Mouse (Mus musculus) neural tube, postnatal 0 days (tissue): Measurements from ENCODE around the gene Klk7. TPM values are rescaled to one million over a fixed set of nuclear protein-coding genes. Genes with fewer than 3 reads are reported as not detected.

Source experiments
- polyA plus RNA-seq: library from polyadenylated mRNA; unstranded; fragments of >200 nt; fragmentation: Nextera tagmentation; extraction: Ambion mirVana; gene quantifications from 2 replicates; pipeline ENCODE4 v1.2.1, GENCODE M21; 2015

Klk7 gene
- 0.11 and 0.15 TPM in 2 replicates for polyA plus RNA-seq

DNA sequence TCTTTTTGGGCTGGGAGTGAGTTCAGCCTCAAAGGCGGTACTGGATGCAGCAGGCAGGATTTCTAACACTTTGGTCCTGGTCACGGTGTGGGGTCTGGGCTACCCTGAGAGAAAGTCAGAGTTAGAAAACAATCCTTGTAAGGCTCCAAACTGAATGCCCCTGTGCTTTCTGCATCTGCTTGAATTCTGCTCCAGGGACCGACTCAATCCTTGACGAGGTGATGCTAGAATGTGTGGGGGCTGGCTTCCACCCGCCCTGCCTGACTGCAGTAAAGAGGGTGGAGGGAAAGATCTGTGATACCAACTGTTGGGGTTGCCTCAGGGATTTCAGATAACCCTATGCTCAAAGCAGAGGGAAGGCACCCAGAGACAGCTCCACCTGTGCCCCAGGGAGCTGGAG is at the start of gene Klk7:
TSS of gene Klk7 (plus strand) at position 301 of the 400 bp plus-strand sequence.

DNA sequence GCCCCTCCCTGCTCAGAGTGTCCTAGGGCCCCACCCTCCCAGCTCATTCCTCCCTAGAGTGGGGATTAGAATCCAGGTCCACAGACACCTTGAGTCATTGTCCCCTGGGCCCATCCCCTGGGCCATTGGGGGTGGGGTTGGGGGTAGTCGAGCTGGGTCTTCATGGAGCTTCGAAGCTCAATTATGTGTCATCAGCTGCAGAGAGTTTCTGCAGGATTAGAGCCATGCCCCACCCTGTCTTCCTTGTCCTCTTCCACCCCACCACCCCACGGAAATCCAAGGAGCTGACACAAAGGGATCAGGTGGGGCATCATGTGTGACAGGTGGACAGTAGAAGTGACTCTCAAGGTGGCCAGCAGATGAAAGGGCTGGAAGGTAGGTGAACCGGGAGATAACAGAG is 42.5 kb upstream of the Klk7 start, which contains the start of gene Klk12:
TSS of gene Klk12 (plus strand) at position 301 of the 400 bp plus-strand sequence.

DNA sequence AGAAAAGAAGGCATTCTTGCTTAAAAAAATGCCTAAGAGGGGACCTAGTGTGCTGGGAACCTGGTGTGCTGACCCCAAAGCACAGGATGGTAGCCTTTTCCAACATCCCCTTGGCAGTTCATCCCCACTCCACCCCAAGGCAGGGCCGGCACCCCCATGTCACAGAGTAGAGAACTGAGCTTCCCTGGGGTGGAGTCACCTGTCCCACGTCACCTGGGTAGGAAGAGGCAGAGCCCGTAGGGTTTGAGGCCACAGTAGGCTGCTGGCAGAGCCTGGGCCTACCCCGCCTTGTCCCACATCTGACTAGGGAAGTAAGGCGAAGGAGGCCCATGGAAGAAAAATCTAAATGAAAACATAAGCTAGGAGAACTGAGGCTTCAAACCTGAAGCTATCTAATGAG is 36.7 kb upstream of the Klk7 start, which contains the start of gene Klk11:
TSS of gene Klk11 (plus strand) at position 241 of the 400 bp plus-strand sequence.

DNA sequence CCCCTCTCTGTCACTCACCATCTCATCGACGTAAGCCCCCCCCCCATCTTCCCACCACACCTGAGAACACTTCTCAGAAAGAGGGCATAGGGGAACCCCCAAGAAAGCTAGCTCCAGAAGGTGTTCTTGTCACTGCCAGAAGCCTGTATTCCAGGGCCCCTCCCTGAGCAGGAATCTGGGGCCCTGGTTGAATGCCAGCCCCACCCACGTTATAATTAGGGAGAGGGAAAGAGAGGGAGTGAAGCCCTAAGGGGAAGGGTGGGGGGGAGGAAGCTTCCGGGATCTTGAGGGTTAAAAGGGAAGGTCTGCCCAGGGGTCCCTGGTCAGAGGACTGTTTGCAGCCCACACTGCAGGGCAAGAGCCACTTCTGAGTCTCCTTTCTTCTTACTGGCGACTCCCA is 30.3 kb upstream of the Klk7 start, which contains the start of gene Klk10:
TSS of gene Klk10 (plus strand) at position 290 of the 400 bp plus-strand sequence.

DNA sequence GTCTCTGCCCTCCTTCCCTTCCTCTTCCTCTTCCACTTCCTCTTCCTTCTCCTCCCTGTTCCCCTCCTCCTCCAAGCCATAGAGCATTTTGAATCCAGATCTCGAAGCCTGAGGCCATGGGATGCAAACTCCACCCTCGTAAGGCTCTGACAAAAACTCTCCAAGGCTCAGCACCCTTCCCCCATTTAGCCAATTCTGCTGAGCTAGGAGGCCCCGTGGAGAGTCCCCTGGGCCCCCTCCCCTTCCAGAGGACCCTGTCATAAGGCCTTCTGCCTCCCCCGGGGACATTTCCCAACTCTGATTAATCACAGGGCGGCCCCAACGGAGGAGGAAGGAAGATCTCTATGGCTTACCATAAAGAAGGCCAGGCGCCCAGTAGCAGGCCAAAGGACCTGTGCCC is 19.5 kb upstream of the Klk7 start, which contains the start of gene Klk9:
TSS of gene Klk9 (plus strand) at position 301 of the 400 bp plus-strand sequence.

DNA sequence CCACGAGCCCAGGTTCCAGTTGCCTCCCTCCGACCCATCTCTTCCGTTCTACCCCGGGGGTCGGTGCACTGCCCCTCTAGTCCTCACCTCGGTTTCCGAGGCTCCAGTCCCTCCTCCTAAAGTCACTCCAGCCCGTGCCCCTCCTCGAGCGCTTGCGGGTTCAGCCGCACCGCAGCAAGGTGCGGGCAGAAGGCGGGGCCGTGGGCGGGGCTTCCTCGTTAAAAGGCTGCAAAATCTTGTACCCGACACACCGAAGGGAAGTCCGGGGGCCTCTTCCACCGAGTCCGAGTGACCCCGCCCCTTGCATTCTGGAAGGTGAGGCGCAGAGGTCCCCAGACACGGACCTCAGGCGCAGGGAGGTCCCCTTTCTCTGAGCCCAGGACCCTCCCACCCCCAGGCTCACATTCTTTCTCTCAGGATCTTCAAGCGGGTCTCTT is 13.7 kb upstream of the Klk7 start, which contains the start of gene Klk8:
TSS of gene Klk8 (plus strand) at position 245 of the 437 bp plus-strand sequence.

DNA sequence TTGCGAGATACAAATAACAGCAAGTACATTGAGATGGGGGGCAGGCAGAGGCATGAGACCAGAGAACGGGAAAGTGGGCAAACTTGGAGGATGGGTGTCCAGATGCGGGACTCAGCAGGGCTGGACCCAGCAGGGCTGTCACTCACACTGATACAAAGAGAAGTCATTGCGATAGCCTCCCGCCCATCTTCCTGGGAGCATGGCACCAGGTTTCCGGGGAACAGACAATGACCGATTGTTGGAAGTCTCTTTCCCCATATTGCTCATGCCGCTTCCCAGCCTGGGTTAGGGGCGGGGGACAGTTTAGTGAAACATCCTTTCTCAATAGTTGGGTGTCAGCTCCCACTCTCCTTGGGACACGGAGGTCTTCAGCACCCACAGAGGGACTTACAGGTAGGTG is 13.1 kb downstream of the Klk7 start, which contains the start of gene Klk6:
TSS of gene Klk6 (plus strand) at position 301 of the 400 bp plus-strand sequence.

DNA sequence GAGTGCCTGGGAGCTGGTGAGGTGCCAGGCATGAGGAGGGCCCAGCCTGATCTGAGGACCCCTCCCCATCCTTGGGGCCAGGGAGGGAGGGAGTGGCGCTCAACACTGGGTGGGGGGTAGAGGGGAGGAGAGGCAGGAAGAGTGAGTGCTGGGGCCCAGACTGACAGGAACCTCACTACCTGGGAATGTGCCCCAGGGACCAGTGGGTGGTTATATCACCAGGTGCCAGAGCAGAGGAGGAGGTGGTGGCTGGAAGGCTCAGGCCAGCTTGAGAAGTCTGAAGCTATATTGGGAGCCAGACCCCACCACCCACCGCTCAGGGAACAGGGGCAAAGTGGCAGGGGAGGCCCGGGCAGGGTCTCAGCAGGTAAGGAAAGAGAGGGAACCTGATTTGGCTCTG is 30.6 kb downstream of the Klk7 start, which contains the start of gene Klk5:
TSS of gene Klk5 (plus strand) at position 271 of the 400 bp plus-strand sequence.

Other genes starting within 250 kb of the Klk7 start
- 3.7 and 3.9 TPM in 2 replicates for gene Zfp658, start 249.0 kb upstream of the Klk7 start, polyA plus RNA-seq
- gene Zfp719, start 231.7 kb upstream of the Klk7 start, polyA plus RNA-seq = 8.9 and 9.6 TPM in 2 replicates
- 0.34 and 0.43 TPM in 2 replicates for gene Zfp819, start 204.1 kb upstream of the Klk7 start, polyA plus RNA-seq
- gene Ceacam18, start 176.6 kb upstream of the Klk7 start, polyA plus RNA-seq = not detected in 2 replicates
- 0.31 and 0.66 TPM in 2 replicates for gene Siglece, start 151.1 kb upstream of the Klk7 start, polyA plus RNA-seq
- 13.4 and 16.4 TPM in 2 replicates for gene Ctu1, start 139.3 kb upstream of the Klk7 start, polyA plus RNA-seq
- gene Klk14, start 120.9 kb upstream of the Klk7 start, polyA plus RNA-seq = not detected in 2 replicates
- 0.24 and 0.25 TPM in 2 replicates for gene Klk13, start 98.7 kb upstream of the Klk7 start, polyA plus RNA-seq
- gene Klk12, start 42.4 kb upstream of the Klk7 start, polyA plus RNA-seq = not detected in 2 replicates
- not detected in 2 replicates for gene Klk11, start 36.7 kb upstream of the Klk7 start, polyA plus RNA-seq
- 0.28 and 0.54 TPM in 2 replicates for gene Klk10, start 30.3 kb upstream of the Klk7 start, polyA plus RNA-seq
- 0.23 TPM in 1 of 2 replicates, not detected in the other for gene Klk9, start 19.4 kb upstream of the Klk7 start, polyA plus RNA-seq
- gene Klk8, start 13.7 kb upstream of the Klk7 start, polyA plus RNA-seq = 11.5 and 15.1 TPM in 2 replicates
- gene Klk6, start 13.2 kb downstream of the Klk7 start, polyA plus RNA-seq = not detected in 2 replicates
- not detected in 2 replicates for gene Klk5, start 30.7 kb downstream of the Klk7 start, polyA plus RNA-seq
- gene Klk4, start 69.9 kb downstream of the Klk7 start, polyA plus RNA-seq = 0.15 TPM in 1 of 2 replicates, not detected in the other
- not detected in 2 replicates for gene Klk15, start 122.4 kb downstream of the Klk7 start, polyA plus RNA-seq
- gene Klk1b8, start 139.4 kb downstream of the Klk7 start, polyA plus RNA-seq = not detected in 2 replicates
- gene Klk1b1, start 155.5 kb downstream of the Klk7 start, polyA plus RNA-seq = not detected in 2 replicates
- gene Klk1b9, start 164.8 kb downstream of the Klk7 start, polyA plus RNA-seq = not detected in 2 replicates
- gene Klk1b11, start 184.6 kb downstream of the Klk7 start, polyA plus RNA-seq = not detected in 2 replicates
- gene Klk1b26, start 200.9 kb downstream of the Klk7 start, polyA plus RNA-seq = not detected in 2 replicates
- gene Klk1b27, start 241.0 kb downstream of the Klk7 start, polyA plus RNA-seq = not detected in 2 replicates